Mouse (Mus musculus) monocyte, adult 2 months (primary cell): ENCODE data around the gene Mid1.

Experiments
- DNase-seq, 2 experiments: peaks; one replicate each; pipeline ENCODE4 v3.0.0; 2022; ENCODE audit warnings: low spot score in 2 of 2, low read depth in 1 of 2

The Mid1 gene

GRCm38 (mm10) chrX:169811783-169812182 is 126.8 kb downstream of the Mid1 start:
- no peak for DNase-seq

- DNase-seq = no peak
Observed at GRCm38 (mm10) chrX:169813673-169814072, 128.7 kb downstream of the Mid1 start.

DNA sequence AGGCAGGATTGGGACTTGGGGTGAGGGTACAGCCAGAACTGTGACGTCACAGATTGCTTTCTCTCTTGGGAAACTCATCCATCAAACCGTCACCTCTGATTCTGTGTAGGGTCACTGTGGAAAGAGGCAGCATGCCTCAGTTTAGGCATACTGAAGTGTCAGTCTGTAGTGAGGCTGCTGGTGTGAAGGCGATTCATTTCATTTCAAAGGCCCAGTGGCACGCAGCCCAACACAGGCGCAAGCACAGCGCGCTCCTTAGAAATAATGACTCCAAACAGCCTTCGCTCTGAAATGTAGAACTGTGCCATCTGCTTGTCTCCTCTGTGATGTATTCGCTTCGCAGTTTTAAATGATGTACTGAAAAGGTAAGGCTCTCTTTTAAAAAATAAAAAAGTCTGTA is 141.9 kb downstream of the Mid1 start:
- no peak for DNase-seq

DNA sequence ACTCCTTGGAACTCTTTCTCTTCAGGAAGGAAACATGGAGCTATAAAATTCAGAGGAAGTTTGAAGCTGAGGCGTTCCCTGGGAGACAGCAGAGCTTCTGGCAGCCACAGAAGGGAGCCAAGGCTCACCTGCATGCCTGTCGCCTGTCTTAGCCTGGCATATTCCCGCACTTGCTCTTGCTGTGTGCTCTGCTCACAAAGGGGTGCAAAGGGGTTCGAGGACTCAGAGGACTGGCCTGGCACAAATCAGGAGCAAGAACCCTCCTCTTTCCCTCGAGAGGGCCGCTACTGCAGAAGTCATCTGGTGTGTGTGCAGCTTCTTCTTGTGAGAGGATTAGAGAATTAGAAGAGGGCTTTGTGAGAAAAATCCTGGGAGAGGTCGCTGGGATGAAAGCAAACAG is 142.7 kb downstream of the Mid1 start:
- DNase-seq = no peak

DNA sequence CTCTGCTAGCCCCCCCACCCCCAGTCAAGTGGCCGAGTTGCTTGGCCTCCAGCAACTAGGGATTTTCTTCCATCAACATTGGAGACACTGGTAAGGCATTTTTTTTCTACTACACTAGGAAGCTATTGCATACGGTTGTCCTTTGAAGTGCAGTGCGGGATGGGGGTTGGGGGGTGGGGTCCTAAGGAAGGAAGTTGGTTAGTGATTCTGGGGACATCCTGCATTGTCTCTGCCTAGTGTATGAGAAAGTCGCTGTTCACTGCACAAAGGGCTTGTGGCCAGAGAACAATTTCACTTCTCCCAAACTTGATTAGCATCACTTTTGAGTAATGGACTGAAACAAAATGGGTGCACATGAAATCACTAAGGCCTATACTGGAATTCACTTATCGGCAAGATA is 143.1 kb downstream of the Mid1 start:
- no peak for DNase-seq

DNA sequence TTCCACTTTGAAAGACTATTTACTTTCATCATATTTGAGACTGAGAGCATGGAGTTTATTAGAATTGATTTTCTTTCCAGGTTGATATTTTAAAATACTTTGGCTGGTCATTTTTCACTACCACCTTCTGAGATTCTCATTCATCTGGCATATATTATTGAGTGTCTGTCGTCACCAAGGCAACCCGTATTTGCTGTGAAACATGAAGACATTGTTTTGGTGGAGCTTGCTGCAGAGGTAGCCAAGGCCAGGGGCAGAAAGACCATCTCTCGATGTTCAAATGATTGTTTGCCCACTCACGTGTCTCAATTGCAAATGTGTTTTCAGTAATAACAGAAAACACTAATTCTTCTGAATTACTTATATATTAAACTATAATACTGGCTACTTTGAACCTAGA is 145.1 kb downstream of the Mid1 start:
- no peak for DNase-seq

DNA sequence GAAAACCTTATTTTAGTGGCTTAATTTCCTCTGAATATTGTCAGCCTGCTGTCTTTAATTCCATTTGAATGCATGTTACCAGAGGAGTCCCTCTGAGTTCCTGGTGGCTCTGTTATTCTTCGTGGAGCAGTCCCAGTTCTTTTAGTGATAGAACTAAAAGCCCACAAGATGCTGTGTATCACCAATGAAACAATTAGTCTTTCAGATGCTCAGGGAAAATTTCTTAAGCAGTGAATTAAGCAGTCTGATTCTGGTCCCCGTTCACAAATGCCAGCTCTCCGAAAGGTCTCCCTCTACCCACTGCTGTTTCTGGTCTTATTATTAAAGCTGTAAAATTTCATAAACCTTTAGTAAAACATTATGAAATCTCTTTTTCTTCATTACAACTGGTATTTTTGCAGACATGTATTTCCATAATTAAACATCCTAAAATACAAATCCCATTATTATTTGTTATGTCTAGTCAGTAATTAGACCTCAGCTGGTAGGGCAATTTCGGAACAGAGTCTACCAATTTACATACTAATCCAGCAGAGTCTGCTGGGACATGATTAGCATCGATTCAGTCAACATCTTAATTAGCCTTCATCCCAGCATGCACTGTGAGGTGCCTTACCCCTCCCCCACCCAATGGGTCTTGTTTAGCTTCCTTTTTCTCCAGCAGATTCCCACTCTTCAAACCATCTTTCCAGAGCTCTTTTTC is 153.1 kb downstream of the Mid1 start:
- no peak for DNase-seq

DNA sequence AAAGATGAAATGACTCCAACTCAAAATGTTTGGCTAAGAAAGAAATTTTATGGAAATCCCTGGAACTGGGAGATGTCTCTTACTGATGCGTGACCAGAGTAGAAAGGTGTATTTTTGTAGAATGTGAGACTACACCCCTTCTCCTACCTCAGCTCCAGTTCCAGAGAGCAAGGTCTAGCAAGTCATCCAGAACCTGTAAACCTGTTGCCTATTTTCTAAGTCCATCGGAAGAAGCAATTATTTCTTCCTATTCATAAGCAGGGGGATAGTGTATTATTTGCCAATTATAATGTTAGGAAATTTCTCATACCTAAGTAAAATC is 153.6 kb downstream of the Mid1 start:
- no peak for DNase-seq

DNA sequence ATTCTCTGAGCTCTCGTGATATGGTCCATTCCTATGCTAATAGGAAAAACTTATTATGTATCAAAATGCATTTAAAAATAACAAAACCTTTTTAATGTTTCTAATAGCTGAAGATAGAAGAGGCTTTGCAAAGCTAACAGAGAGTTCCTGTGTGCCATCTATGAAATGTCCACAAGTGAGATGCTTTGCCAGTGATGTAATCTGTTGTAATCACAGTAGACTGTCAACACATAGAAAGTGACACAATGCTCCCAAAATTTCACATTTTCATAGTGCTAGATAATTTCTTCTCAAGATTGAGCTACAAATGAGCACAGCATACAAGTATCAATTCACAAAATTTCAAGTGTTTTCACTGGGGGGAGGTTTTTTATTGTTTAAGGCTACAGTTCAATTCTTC is 158.3 kb downstream of the Mid1 start:
- no peak for DNase-seq

GRCm38 (mm10) chrX:169844150-169844772 is 159.3 kb downstream of the Mid1 start:
- DNase-seq = no peak

DNA sequence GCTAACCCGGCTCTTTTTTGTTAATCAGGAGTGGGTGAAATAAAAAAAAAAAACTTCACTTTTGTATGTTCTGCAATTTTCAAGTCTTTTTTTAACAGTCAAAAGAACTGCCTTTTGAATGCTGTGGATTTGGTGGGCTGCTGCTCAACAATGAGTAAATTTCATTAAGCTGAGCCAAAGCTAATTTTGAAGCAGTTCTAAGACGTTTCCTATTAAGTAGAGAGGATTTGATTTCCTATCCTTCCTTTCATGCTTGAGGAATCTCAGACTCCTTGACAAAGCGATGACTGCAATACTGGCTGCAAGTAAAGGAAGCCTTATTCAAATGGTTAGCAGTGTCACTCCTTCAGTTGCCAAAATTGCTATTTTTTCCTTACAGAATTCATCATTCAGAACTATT is 161.2 kb downstream of the Mid1 start:
- DNase-seq = no peak

DNA sequence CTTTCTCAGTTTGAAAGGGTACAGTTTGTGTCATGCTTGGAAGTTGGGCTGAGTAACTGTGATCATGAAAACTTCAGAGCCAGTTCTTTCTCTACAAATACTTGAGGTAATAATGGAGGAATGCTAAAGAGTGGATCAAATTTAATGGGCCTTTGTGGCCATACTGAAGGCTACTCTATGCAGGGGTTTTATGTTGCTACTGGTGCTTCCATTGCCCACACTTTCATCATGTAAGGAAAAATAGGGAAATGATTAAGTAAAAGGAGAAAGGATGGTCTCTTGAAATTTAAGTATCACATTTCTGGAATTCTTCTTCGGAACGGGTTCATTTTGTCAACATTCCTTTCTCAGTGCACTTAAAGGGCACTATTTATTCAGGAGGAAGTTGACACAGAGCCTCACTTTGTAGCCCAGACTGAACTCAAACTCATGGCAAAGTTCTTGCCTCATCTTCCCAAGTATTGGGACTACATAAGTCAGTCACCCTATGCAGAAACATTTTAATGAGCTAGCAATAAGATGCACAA is 176.3 kb downstream of the Mid1 start:
- DNase-seq = no peak

- no peak for DNase-seq
Observed at GRCm38 (mm10) chrX:169862440-169862839, 177.4 kb downstream of the Mid1 start.

DNA sequence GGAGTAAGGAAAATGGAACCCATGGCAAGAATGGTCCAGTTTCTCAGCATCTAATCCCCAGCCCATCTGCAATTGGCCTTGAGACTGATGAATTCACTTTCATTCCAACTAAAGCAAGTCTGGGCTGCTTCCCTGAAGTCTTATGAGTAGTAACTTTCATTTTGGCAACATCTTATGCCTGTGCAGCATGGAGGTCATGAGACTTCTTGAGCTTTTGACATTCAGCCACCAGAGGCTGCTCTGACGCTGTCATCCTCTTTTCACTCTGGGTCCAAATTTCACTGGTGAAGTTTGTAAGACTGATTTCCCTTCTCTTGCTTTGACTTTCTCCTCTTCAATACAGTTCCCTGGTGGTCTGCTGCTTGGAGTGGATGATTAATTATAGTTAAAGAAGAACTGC is 177.8 kb downstream of the Mid1 start:
- no peak for DNase-seq

DNA sequence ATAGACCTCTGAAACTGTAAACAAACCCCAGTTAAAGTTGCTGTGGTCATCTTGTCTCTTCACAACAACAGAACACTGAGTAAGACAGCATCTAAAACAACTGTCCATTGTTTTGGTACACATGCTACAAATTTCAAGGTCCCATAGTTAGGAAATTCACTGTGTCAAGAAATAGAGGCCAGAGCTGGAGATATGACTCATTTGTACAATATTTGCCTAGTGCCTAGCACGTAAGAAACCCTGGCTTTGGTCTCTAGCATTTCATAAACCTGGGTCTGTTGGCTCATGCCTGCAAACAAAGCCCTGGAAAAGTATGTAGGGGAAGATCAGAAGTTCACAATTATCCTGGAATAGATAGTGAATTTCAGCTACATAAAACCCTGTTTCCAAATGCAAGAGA is 178.8 kb downstream of the Mid1 start:
- DNase-seq = no peak

GRCm38 (mm10) chrX:169868223-169868622 is 183.2 kb downstream of the Mid1 start:
- no peak for DNase-seq

- no peak for DNase-seq
Observed at GRCm38 (mm10) chrX:169874475-169874874, 189.5 kb downstream of the Mid1 start.

GRCm38 (mm10) chrX:169879481-169880362 is 194.7 kb downstream of the Mid1 start:
- DNase-seq = no peak

DNA sequence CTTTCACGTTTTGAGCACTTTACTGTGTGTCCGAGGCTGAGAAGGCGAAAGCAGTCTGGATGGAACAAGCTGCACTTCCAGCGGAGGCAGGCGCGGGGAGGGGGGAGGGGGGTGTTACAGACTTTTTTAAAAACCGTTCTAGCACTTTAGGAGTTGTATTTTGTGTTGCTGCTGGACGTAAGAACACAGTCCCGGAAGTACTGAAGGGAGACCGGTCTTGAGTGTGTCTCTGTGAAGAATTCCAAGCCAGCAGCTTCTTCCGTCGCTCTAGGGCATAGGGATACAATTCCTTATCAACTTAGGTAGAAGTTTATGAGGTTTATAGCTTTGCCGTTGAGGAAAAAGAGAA is 195.3 kb downstream of the Mid1 start:
- DNase-seq = no peak

- no peak for DNase-seq
Observed at GRCm38 (mm10) chrX:169880826-169881225, 195.8 kb downstream of the Mid1 start.

GRCm38 (mm10) chrX:169881253-169882219 is 196.5 kb downstream of the Mid1 start:
- DNase-seq = no peak
